Mouse (Mus musculus) heart, embryonic 16.5 days (tissue): ENCODE data around the gene Obsl1. TPM values are rescaled to one million over a fixed set of nuclear protein-coding genes. Genes with fewer than 3 reads are reported as not detected.

Experiments used
- ATAC-seq: fragments of 200-750 bp; cut with Nextera tagmentation; replicated peaks from 2 replicates; pipeline ENCODE4 v1.8.0; 2017; ENCODE audit warnings: moderate number of reproducible peaks; ENCODE audit not compliant: insufficient read depth, low FRiP score; ENCODE audit errors: extremely low read depth
- H3K27ac ChIP-seq: fragments of 300-500 bp; sonication (generic); 2 replicates; pipeline ENCODE4 v1.5.1; 2014; ENCODE audit warnings: mild to moderate bottlenecking, low read length, control low read depth, moderate library complexity
- H3K27me3 ChIP-seq: fragments of 300-500 bp; sonication (generic); 2 replicates; pipeline ENCODE4 v1.6.1; 2014; ENCODE audit warnings: low read length, mixed read lengths; ENCODE audit not compliant: control insufficient read depth, insufficient read depth
- H3K36me3 ChIP-seq: fragments of 300-500 bp; sonication (generic); 2 replicates; pipeline ENCODE4 v1.6.1; 2014; ENCODE audit not compliant: control insufficient read depth, insufficient read depth
- H3K4me1 ChIP-seq: fragments of 300-500 bp; sonication (generic); 2 replicates; pipeline ENCODE4 v1.6.1; 2014; ENCODE audit warnings: low read length, mixed read lengths; ENCODE audit not compliant: control insufficient read depth, insufficient read depth
- H3K4me2 ChIP-seq: fragments of 300-500 bp; sonication (generic); 2 replicates; pipeline ENCODE4 v1.6.1; 2014; ENCODE audit warnings: low read depth, mild to moderate bottlenecking, control low read depth, low read length
- H3K4me3 ChIP-seq: fragments of 300-500 bp; sonication (generic); 2 replicates; pipeline ENCODE4 v1.5.1; 2014; ENCODE audit warnings: mild to moderate bottlenecking, control low read depth, low read length
- H3K9ac ChIP-seq: fragments of 300-500 bp; sonication (generic); 2 replicates; pipeline ENCODE4 v1.6.1; 2014; ENCODE audit warnings: low read length, control low read depth
- H3K9me3 ChIP-seq: fragments of 300-500 bp; sonication (generic); replicated peaks from 2 replicates; pipeline ENCODE4 v1.6.1; 2016; ENCODE audit warnings: low read length; ENCODE audit not compliant: control insufficient read depth
- WGBS: fragments of 180-500 bp; shearing (Covaris S2); extraction: QIAGEN DNeasy Blood & Tissue Kit; methylation state at CpG from one replicate; pipeline ENCODE4 v1.1.7; 2014; 5-methylcytosine and 5-hydroxymethylcytosine counted together
- polyA plus RNA-seq: library from polyadenylated mRNA; unstranded; fragments of >200 nt; fragmentation: Nextera tagmentation; extraction: Ambion mirVana; gene quantifications from 2 replicates; pipeline ENCODE4 v1.2.1, GENCODE M21; 2015

Gene Obsl1
- polyA plus RNA-seq, 1 experiment from 2014 or later: 83.9 TPM

DNA sequence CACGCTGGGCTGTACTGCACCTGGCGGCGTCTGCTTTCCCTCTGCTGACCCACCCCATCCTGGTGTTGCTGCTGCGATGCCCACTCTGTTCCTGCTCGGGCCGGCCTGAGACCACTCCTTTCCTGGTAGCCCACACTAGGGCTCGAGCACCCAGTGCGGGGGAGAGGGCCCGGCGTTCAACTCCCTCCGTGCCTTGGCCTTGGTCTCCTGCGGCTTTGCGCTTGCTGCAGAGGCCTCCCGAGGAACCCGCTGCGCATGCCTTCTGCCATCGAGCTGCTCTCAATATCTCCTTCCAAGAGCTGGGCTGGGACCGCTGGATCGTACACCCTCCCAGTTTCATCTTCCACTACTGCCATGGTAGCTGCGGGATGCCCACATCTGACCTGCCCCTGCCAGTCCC, 3.3 kb upstream of the Obsl1 start:
- peak overlapping the region; percentile 95 for H3K27ac ChIP-seq
- H3K4me1 ChIP-seq: peaks cover 43% of the 10 kb centered on the region
- H3K4me3 ChIP-seq: no peak overlapping the region
- H3K9me3 ChIP-seq: no peaks in the 10 kb centered on the region
- H3K27me3 ChIP-seq: no peaks in the 10 kb centered on the region
- no peak for ATAC-seq
- WGBS: 53% methylated on average over 20 of the region's 20 CpGs
- H3K36me3 ChIP-seq: no peaks in the 10 kb centered on the region
- H3K9ac ChIP-seq: peak overlapping the region; percentile 29; the same call in 1 of the 2 replicates
- no peak overlapping the region; the same call in 1 of the 2 replicates for H3K4me2 ChIP-seq

DNA sequence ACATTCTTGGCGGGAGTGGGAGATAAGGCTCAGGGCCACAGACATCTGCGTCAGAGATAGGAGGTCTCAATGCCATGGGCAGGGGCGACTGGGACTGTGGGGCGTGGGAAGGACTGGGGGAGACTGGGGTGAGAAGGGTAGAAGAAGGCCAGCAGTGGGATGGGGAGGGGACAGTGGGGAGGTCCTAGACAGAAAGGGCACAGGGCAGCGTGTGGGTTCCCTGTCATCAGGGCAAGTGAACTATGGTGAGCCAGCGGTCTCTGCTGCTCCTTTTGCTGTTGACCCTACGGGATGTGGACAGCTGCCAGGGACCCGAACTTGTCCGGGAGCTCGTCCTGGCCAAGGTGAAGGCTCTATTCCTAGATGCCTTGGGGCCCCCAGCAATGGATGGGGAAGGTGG, 754 bp upstream of the Obsl1 start, which contains the start of gene Inha:
Gene Inha (plus strand): TSS at position 72 of the 400 bp plus-strand sequence.
- WGBS: 34% methylated on average over 10 of the region's 10 CpGs

DNA sequence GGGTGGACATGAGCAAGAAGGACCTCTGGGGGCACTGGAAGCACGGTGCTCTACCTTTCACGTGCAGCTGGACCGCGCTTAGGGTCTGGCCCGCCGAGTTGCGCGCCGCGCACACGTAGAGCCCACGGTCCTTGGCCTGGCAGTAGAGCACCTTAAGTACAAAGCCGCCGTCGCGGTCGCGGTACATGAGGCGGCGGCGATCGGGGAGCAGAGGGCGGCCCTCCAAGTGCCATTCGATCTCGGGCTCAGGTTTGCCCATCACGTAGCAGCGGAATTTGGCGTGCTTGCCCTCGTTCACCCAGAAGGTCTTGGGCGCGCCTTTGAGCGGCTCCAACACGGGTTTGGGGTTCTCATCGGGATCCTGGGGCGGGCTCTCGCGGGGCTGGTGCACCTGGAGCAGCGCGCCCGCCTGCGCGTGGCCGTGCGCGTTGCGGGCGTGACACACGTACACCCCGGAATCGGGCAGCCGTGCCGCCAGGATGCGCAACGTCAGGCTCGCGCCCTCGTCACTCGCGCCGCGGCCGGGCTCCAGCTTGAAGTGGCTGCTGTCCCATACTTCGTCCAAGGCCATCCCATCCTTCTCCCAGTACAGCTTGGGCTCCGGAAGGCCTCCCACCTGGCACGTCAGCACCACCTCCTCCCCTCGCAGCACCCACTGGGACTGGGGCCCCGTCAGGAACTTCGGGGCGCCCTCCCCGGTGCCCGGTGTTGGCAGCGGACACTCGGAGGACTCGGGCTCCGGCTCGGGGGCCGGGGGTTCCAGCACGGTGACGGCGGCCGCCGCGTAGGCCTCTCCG, 895 bp downstream of the Obsl1 start:
- ATAC-seq: peak; percentile 52
- WGBS: under 1% methylated on average over 84 of the region's 84 CpGs

More for the DNA sequence above, 754 bp upstream of the Obsl1 start, which contains the start of gene Inha:
- Histone ChIP-seq H3K9ac (peak within 1 kb of the TSS; percentile 99), H3K36me3 (0 out of 2 replicates have a peak, but pooled peaks cover 4% of the 10 kb centered on the region), H3K9me3 (no peaks in the 10 kb centered on the region), H3K4me1 (peaks cover 59% of the 10 kb centered on the region), H3K27me3 (no peaks in the 10 kb centered on the region), H3K4me2 (peak within 1 kb of the TSS; percentile 89), H3K27ac (peak within 1 kb of the TSS; percentile 100), H3K4me3 (peak within 1 kb of the TSS; percentile 92)
- ATAC-seq: no peak

DNA sequence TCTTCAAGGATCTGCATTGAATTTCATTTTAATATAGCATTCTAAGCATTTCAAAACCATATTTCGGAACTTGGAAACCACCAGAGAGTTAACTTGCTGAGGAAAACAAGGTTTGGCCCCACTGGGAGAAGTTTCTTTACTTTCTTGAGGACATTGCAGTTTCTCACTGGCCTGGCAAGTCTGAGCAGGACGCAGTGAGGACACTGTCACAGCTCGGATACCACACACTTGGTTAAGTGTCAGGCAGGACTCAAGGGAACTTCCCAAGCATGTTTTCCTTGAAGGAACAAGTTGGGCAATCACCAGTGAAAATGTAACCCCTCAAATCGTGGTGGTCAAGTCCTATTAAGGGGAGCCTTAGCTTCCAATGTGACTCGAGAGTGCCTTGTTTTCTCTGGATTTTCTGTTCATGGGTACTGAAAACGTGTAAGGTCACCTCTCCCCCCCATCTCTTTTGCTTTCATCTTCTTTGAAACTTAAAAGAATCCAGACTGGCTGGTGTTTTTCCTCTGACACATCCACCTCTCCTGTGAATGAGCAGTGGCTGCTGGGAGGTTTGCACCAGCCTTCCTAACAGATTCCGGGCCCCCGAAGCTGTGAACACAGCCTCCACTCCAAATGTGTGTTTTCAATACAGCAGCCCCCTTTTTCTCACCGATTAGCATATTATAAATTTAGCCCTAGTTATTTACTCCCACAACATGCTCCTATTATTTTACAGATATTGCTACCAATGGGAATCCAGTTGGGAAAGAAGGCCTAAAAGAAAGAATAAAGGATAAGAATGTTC, 1.8 kb downstream of the Obsl1 start:
- Histone ChIP-seq H3K4me3 (peak overlapping the region; percentile 92), H3K4me2 (peak overlapping the region; percentile 89), H3K27me3 (no peaks in the 10 kb centered on the region), H3K27ac (peak overlapping the region; percentile 100), H3K4me1 (peaks cover 34% of the 10 kb centered on the region), H3K36me3 (peaks cover 27% of the 10 kb centered on the region), H3K9ac (peak overlapping the region; percentile 99), H3K9me3 (no peaks in the 10 kb centered on the region)
- 31% methylated on average over 9 of the region's 9 CpGs for WGBS
- ATAC-seq: no peak

More for the DNA sequence above, 895 bp downstream of the Obsl1 start:
- H3K4me3 ChIP-seq: peak overlapping the region; percentile 92
- H3K9me3 ChIP-seq: no peaks in the 10 kb centered on the region
- H3K27me3 ChIP-seq: no peaks in the 10 kb centered on the region
- H3K27ac ChIP-seq: peak overlapping the region; percentile 100
- H3K4me2 ChIP-seq: peak overlapping the region; percentile 89
- H3K36me3 ChIP-seq: peaks cover 20% of the 10 kb centered on the region
- peak overlapping the region; percentile 99 for H3K9ac ChIP-seq
- H3K4me1 ChIP-seq: peaks cover 43% of the 10 kb centered on the region

DNA sequence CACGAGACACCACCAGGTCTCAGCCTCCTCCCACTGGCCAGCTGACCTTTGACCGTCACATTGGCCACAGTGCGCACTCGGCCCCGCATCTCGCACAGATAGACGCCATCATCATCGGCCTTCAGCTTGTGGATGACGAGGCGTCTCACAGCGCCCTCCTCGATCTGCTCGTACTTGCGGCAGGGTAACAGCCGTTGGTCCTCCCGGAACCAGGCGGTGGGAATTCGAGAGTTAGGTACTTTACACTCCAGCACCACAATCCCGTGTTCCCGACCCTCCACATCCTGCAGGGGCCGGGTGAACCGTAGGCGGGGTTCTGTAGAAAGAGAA, 2.6 kb downstream of the Obsl1 start:
- ATAC-seq: no peak
- H3K36me3 ChIP-seq: peaks cover 35% of the 10 kb centered on the region
- no peaks in the 10 kb centered on the region for H3K9me3 ChIP-seq
- peak overlapping the region; percentile 99 for H3K9ac ChIP-seq
- no peak overlapping the region; the same call in 1 of the 2 replicates for H3K27ac ChIP-seq
- H3K4me3 ChIP-seq: peak overlapping the region; percentile 92
- H3K4me2 ChIP-seq: peak overlapping the region; percentile 89
- WGBS: 55% methylated on average over 23 of the region's 23 CpGs
- H3K27me3 ChIP-seq: no peaks in the 10 kb centered on the region
- peaks cover 30% of the 10 kb centered on the region for H3K4me1 ChIP-seq

DNA sequence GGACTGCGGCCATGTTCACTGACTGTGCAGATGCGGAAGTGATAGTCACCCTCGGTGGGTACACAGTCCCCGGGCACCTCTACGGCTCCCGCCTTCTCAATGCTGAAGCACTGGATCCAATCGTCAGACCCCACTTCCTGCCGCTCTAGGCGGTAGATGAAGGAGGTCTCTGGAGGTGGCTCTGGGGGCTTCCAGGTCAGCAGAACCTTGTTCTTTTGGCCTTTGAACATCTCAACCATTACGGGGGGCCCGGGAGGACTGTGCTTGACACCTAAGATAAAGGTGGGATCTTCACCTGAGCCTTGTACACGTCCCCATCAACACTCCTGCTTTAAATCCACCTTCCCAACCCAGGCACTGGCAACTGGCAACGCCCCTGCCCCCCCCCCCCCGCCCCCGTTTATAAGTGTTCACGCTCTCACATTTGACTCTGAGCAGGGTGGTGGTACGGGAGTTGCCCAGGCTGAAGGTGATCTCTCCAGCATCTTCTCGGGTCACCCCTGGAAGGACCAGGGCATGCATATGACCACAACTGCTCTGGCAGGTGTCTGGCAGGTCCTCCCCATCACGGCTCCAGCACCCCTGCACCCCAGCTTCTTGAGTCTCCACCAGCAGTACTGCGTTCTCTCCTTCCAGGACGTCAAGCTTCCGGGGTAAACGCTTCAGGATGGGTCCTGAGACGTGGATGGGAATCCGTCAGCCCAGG, 3.2 kb downstream of the Obsl1 start:
- Histone ChIP-seq H3K4me2 (peak overlapping the region; percentile 89), H3K36me3 (peaks cover 40% of the 10 kb centered on the region)
- WGBS: 75% methylated on average over 25 of the region's 25 CpGs

DNA sequence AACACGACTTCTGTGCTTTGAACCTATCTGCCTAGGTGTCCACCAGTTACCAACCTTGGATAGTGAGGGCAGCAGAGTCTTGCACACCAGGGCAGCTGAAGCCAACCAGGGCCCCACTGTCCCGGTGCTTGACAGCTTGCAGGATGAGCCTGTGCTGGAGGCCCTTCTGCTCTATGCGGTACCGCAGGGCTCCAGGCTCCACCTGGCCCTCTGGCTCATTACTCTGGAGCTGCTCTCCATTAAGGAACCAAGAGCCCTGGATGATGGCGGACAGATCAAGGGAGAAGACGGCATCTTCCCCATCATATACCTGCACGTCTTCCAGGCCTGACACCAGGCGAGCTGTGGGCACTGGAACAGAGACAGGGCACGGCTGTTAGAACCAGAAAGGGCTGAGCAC, 4.3 kb downstream of the Obsl1 start:
- Histone ChIP-seq H3K9ac (no peak overlapping the region), H3K4me1 (peaks cover 25% of the 10 kb centered on the region), H3K36me3 (peaks cover 51% of the 10 kb centered on the region), H3K4me3 (no peak overlapping the region), H3K27ac (no peak overlapping the region), H3K9me3 (no peaks in the 10 kb centered on the region), H3K4me2 (no peak overlapping the region), H3K27me3 (no peaks in the 10 kb centered on the region)
- 95% methylated on average over 9 of the region's 9 CpGs for WGBS
- no peak for ATAC-seq

More for the DNA sequence above, 3.2 kb downstream of the Obsl1 start:
- no peak overlapping the region for H3K9ac ChIP-seq
- no peaks in the 10 kb centered on the region for H3K27me3 ChIP-seq
- H3K9me3 ChIP-seq: no peaks in the 10 kb centered on the region
- H3K4me1 ChIP-seq: peaks cover 30% of the 10 kb centered on the region
- no peak for ATAC-seq
- no peak overlapping the region for H3K4me3 ChIP-seq
- H3K27ac ChIP-seq: no peak overlapping the region

DNA sequence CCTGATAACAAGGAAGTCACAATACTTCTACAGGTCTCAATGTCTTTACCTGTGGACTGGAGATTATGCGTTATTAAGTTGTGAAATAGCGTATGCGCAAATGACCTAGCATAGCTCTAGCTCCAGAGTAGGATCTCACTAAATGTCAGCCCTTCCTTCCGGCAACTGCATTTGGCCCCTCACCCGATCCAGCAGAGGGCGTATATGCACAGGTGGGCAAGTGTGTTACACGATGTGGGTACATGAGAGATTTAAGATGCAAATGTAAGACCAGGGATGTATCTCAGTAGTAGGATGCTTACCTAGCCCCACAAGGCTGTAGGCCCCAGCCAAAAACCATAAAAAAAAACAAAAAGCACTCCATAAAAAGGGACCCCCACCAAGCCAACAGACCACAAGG, 6.8 kb downstream of the Obsl1 start:
- no peaks in the 10 kb centered on the region for H3K9me3 ChIP-seq
- H3K36me3 ChIP-seq: peaks cover 68% of the 10 kb centered on the region
- ATAC-seq: no peak
- no peak overlapping the region for H3K9ac ChIP-seq
- H3K4me3 ChIP-seq: no peak overlapping the region
- H3K4me1 ChIP-seq: peaks cover 16% of the 10 kb centered on the region
- no peak overlapping the region for H3K4me2 ChIP-seq
- no peaks in the 10 kb centered on the region for H3K27me3 ChIP-seq
- no peak overlapping the region for H3K27ac ChIP-seq
- WGBS: 79% methylated on average over 7 of the region's 7 CpGs
